Mouse (Mus musculus) embryo, embryonic 11.5 days (tissue): Measurements from ENCODE around the gene Cenpt.

Experiments
- DNase-seq: peaks from one replicate; pipeline ENCODE4 v3.0.0-alpha.2; 2012; ENCODE audit warnings: low read depth, low spot score

Cenpt gene

GRCm38 (mm10) chr8:105807766-105808165 is 45.3 kb downstream of the Cenpt start:
- DNase-seq: no peak

- DNase-seq: no peak
These were observed 47.1 kb downstream of the Cenpt start for GRCm38 (mm10) chr8:105805964-105806363.

GRCm38 (mm10) chr8:105805346-105805745 is 47.7 kb downstream of the Cenpt start:
- DNase-seq: no peak

- DNase-seq: no peak
These were observed 48.3 kb downstream of the Cenpt start for GRCm38 (mm10) chr8:105804797-105805196.

DNA sequence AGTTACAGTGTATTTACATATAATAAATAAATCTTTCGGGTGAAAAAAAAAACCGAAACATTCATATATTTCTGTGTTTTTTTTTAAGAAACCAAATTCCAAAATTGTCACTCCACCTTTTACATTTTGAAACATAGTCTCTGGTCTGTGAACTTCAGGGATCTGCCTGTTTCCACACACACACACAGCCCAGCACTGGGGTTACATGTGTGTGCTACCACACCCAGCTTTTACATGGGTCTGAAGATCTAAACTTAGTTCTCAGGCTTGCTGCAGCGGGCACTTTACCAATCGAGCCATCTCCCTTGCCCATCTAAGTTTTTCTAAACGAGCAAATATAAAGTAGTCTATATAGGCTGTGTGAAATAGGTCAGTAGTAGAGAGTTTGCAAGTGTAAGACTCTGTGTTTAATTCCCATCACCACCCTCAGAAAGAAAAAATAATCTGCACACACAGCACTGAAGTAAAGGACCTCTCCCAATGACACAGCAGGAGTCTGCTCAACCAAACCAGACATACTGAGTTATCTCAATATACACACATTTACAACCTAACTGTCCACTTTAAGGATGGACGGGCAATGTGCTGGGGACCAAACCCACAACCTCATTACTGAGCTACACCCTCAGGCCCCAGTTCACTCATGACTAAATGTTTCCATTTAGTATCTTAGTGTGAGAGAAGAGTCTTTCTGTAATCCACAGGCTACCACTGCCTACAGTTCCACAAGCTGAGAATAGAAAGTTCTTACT is 51.7 kb downstream of the Cenpt start:
- DNase-seq: no peak

- no peak for DNase-seq
These were observed 53.8 kb downstream of the Cenpt start for GRCm38 (mm10) chr8:105799091-105799812.

DNA sequence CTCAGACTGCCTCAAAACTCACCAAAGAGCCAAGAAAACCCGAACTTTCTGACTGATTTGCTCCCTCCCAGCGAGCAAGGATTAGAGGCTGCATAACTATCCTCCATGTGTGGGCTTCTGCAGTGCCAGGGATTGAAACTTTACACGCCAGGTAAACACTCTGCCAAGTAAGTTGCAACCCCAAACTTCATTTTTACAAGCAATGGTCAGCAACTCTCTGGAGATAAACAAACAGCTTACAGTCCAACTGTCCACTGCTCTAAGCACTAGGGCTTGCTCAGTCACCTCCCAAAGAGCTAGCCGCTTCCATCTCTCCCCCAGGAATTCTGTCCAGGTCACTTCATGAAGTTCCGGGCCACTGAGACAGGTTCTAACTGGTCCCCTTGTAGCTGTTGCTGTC is 54.7 kb downstream of the Cenpt start:
- no peak for DNase-seq

- no peak for DNase-seq
These were observed 57.3 kb downstream of the Cenpt start for GRCm38 (mm10) chr8:105795785-105796184.
